8 mouse cellular contexts compared by ENCODE assay signal in genomic region chr1:182087753-182088633, GRCm38 (mm10). TPM values are rescaled to one million over a fixed set of nuclear protein-coding genes. Genes with fewer than 3 reads are reported as not detected.
DNase-seq lines count a peak whose midpoint lies in the region; ATAC-seq lines count a peak whose summit lies in the region.
"Had no signal": no experiment of that assay in that cellular context is flagged by ENCODE, and none has a peak within 500 bp of the region (broad histone marks: within the 10 kb centered on the region; RNA-seq: fewer than 3 reads in every experiment).

No protein-coding gene starts in this region.

- no peak overlapping the region for H3K4me3 ChIP-seq in heart, embryonic 12.5 days

- no peaks in the 10 kb centered on the region for H3K27me3 ChIP-seq in heart, embryonic 12.5 days (replicated peaks)

- peak; percentile 21 to 78 for DNase-seq in layer of hippocampus, adult 18-20 months (ENCODE audit: low spot score in 2 of 2)
- DNase-seq in layer of hippocampus, postnatal 10 days (ENCODE audit: low spot score in 2 of 2), result no peak
- peak; percentile 72 for DNase-seq in adrenal gland, postnatal 14 days

- H3K27ac ChIP-seq in heart, embryonic 12.5 days (ENCODE audit: poor library complexity, severe bottlenecking), result peak overlapping the region; percentile 94

- H3K9me3 ChIP-seq in heart, embryonic 12.5 days (replicated peaks), result no peaks in the 10 kb centered on the region

- peaks cover 82% of the 10 kb centered on the region for H3K4me1 ChIP-seq in heart, embryonic 12.5 days (replicated peaks)

- peak overlapping the region; percentile 38; the same call in 1 of the 2 replicates for H3K4me2 ChIP-seq in heart, embryonic 12.5 days

- ATAC-seq in heart, embryonic 12.5 days (ENCODE audit: insufficient number of reproducible peaks, low FRiP score), result no peak
- ATAC-seq in megakaryocyte progenitor cell, adult 5-6 weeks (replicated peaks; ENCODE audit: poor library complexity), result peak; percentile 37
- no peak for ATAC-seq in CD4-positive, CD25-positive, alpha-beta regulatory T cell, adult 4 months
- ATAC-seq in cerebellum, adult (ENCODE audit: insufficient number of reproducible peaks, low FRiP score, low TSS enrichment), result no peak
- ATAC-seq: activated CD4-positive, CD25-positive, alpha-beta regulatory T cell, adult 4 months had no signal

- WGBS in heart, embryonic 12.5 days, result 73% methylated on average over 14 of the region's 14 CpGs

- no peaks in the 10 kb centered on the region for H3K36me3 ChIP-seq in heart, embryonic 12.5 days

- H3K9ac ChIP-seq in heart, embryonic 12.5 days, result no peak overlapping the region

RNA-seq across cellular contexts. Expression of gene Srp9, which starts 36.5 kb away (rescaled TPM):
- 10 to 100 TPM; 71.7 to 73.8 TPM for total RNA-seq in layer of hippocampus, adult 18-20 months (2021)
- total RNA-seq in layer of hippocampus, postnatal 10 days (2021), result 10 to 100 TPM; 54.4 to 59.7 TPM
- 48.0 and 56.0 TPM in 2 replicates for total RNA-seq in adrenal gland, postnatal 14 days (2021)
- polyA plus RNA-seq in heart, embryonic 12.5 days (2016; fragmentation: Nextera tagmentation; extraction: Ambion mirVana), result 122 and 123 TPM in 2 replicates
- total RNA-seq in megakaryocyte progenitor cell, adult 5-6 weeks (2015), result 157 and 164 TPM in 2 replicates
- total RNA-seq in megakaryocyte progenitor cell, adult 5-6 weeks (2017), result 123 and 133 TPM in 2 replicates
- 100 to 1,000 TPM; 114 to 148 TPM for polyA plus RNA-seq in CD4-positive, CD25-positive, alpha-beta regulatory T cell, adult 4 months (2017; shearing (Covaris generic))

Comparison
In these comparisons a context has a peak if more than half of its experiments do, and no peak if none do; other contexts are left out.
1. DNase-seq: peak in layer of hippocampus, adult 18-20 months (2 of 2) and adrenal gland, postnatal 14 days (single experiment); none in layer of hippocampus, postnatal 10 days (0 of 2).